In the genomic region with DNA sequence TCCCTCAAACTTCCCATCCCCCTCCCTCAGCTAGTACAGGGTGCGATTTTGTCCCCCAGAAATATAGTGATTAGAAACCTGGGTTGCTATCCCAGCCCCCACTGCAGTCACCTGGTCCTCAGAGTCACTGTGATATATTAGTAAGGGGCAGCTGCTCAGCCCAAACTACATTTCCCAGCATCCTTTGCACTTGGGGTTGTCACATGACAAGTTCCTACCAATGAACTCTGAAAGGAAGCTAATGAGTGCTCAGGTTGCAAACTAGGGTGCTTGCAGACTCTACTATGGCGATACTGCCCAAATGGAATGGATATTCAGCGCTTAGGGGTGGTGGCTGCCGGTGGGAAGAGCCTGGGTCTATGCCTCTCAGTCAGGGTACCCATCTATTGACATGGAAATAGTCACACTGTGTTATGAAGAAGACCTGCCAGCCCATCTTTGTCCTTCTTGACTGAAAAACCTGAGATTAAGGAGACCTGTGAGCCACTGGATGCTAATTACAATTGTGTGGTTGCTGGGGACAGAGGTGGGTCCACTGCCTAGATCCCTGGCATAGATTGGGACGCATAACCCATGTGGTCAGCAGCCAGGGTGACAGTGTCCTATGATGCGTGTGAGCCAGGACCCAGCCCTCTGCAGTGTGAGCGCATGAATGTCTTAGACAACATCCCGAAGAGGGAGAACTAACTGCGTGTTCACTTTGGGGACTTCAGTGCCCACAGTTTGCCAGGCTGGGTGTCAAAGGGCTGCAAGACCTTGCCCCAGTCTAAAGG, we compare ENCODE assay signal across 7 mouse cellular contexts. TPM values are rescaled to one million over a fixed set of nuclear protein-coding genes. Genes with fewer than 3 reads are reported as not detected.
DNase-seq lines count a peak whose midpoint lies in the region; ATAC-seq and TF ChIP-seq lines count a peak whose summit lies in the region.

No protein-coding gene starts in this region.

- no peaks in the 10 kb centered on the region for H3K9me3 ChIP-seq in intestine, postnatal 0 days (ENCODE audit: control insufficient read depth)
- H3K9me3 ChIP-seq in stomach, embryonic 16.5 days (replicated peaks; ENCODE audit: control insufficient read depth, low read length) = no peaks in the 10 kb centered on the region

- H3K36me3 ChIP-seq in intestine, postnatal 0 days (ENCODE audit: control insufficient read depth, insufficient read depth) = no peaks in the 10 kb centered on the region
- no peaks in the 10 kb centered on the region for H3K36me3 ChIP-seq in stomach, embryonic 16.5 days (ENCODE audit: control insufficient read depth, insufficient read depth, low read length)

- H3K27me3 ChIP-seq in intestine, postnatal 0 days (replicated peaks; ENCODE audit: control insufficient read depth, insufficient read depth, low read length) = no peaks in the 10 kb centered on the region
- no peaks in the 10 kb centered on the region for H3K27me3 ChIP-seq in stomach, embryonic 16.5 days (ENCODE audit: control insufficient read depth, insufficient read depth, low read length)

- WGBS in intestine, postnatal 0 days = 57% methylated on average over 9 of the region's 9 CpGs
- 48% methylated on average over 9 of the region's 9 CpGs for WGBS in stomach, embryonic 16.5 days

- peak; percentile 48 to 54 for DNase-seq in B cell, adult 2 months
- peak; percentile 59 for DNase-seq in CD4-positive, CD25-positive, alpha-beta regulatory T cell, adult 2 months (ENCODE audit: low read depth, low spot score)
- no peak for DNase-seq in layer of hippocampus, adult 9-11 months

- H3K4me3 ChIP-seq in intestine, postnatal 0 days (ENCODE audit: low read depth, low read length) = no peak overlapping the region
- no peak overlapping the region for H3K4me3 ChIP-seq in stomach, embryonic 16.5 days (replicated peaks; ENCODE audit: low read length)

- TF ChIP-seq CTCF in intestine, postnatal 0 days (IDR thresholded peaks at IDR 0.05; ENCODE audit: low read depth) = no peak

- H3K4me1 ChIP-seq in intestine, postnatal 0 days (replicated peaks; ENCODE audit: control insufficient read depth, insufficient read depth, low read length) = no peaks in the 10 kb centered on the region
- H3K4me1 ChIP-seq in stomach, embryonic 16.5 days (ENCODE audit: control insufficient read depth, insufficient read depth, low read length) = peaks cover 6% of the 10 kb centered on the region

- no peak overlapping the region for H3K27ac ChIP-seq in intestine, postnatal 0 days (ENCODE audit: low read depth, low read length)
- no peak overlapping the region for H3K27ac ChIP-seq in stomach, embryonic 16.5 days (ENCODE audit: low read length)

- ATAC-seq in erythroblast, adult 5-6 weeks (replicated peaks; ENCODE audit: low FRiP score, poor library complexity, severe bottlenecking) = peak; percentile 61; the same call in 1 of the 2 replicates
- ATAC-seq in intestine, postnatal 0 days = no peak
- peak; percentile 54; the same call in 1 of the 2 replicates for ATAC-seq in megakaryocyte progenitor cell, adult 5-6 weeks (replicated peaks; ENCODE audit: poor library complexity)
- peak; percentile 52; the same call in 1 of the 2 replicates for ATAC-seq in stomach, embryonic 16.5 days (ENCODE audit: insufficient read depth, low FRiP score)

- no peak overlapping the region for H3K9ac ChIP-seq in intestine, postnatal 0 days (ENCODE audit: low read depth, low read length)
- no peak overlapping the region for H3K9ac ChIP-seq in stomach, embryonic 16.5 days (ENCODE audit: low read length)

- 0 out of 2 replicates have a peak overlapping the region, but pooled peaks have one; percentile 33 for H3K4me2 ChIP-seq in intestine, postnatal 0 days (replicated peaks; ENCODE audit: low read depth)
- H3K4me2 ChIP-seq in stomach, embryonic 16.5 days (ENCODE audit: low read depth, low read length) = no peak overlapping the region

RNA-seq across cellular contexts. Expression of gene Alpl, which starts 56.8 kb away (rescaled TPM):
- not detected in 2 replicates for total RNA-seq in erythroblast, adult 5-6 weeks (2015; ENCODE audit: low replicate concordance)
- 0.42 and 0.85 TPM in 2 replicates for total RNA-seq in erythroblast, adult 5-6 weeks (2017; ENCODE audit: low replicate concordance)
- 0.72 and 0.73 TPM in 2 replicates for polyA plus RNA-seq in intestine, postnatal 0 days (2015; fragmentation: Nextera tagmentation; extraction: Ambion mirVana)
- not detected in 2 replicates for total RNA-seq in megakaryocyte progenitor cell, adult 5-6 weeks (2015)
- not detected in 2 replicates for total RNA-seq in megakaryocyte progenitor cell, adult 5-6 weeks (2017)
- 9.8 and 10.5 TPM in 2 replicates for polyA plus RNA-seq in stomach, embryonic 16.5 days (2015; fragmentation: Nextera tagmentation; extraction: Ambion mirVana)
